Mouse (Mus musculus): ENCODE results near the gene Rasef. TPM values are rescaled to one million over a fixed set of nuclear protein-coding genes. Genes with fewer than 3 reads are reported as not detected.
"Not testable (repeated sequence)": the region's sequence is repeated elsewhere in the genome, so short reads cannot be mapped to it uniquely, and the experiment has no call there.

The Rasef gene
- polyA plus RNA-seq, 1 experiment from 2014 or later: 1.1 TPM

DNA sequence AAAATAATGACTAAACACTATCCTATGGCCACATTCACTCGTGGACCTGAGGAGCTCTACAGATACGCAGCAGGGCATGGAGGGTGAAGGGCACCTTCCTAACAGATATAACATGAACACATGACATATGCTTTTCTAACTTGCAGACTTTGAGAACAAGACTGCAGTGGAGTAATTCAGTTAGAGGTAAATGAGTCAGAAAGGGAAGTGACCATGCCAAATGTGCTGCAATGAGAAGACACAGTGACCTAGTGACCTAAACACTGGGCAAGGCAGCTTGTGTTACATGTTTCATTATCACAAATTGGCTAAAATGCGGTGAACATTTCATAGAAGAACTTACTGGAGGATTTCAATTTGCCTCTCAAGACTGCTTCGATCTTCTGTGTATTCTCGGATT lies 42.6 kb downstream of the Rasef start:
- 90% methylated on average over 5 of the region's 5 CpGs for WGBS
- Histone ChIP-seq H3K9me3 (replicated peaks) (no peaks in the 10 kb centered on the region), H3K4me3 (no peak overlapping the region), H3K27me3 (ENCODE audit: low read depth, poor library complexity, severe bottlenecking) (no peaks in the 10 kb centered on the region), H3K27ac (no peak overlapping the region), H3K36me3 (no peaks in the 10 kb centered on the region), H3K4me1 (no peaks in the 10 kb centered on the region)
- no peak for DNase-seq (ENCODE audit: low spot score)

DNA sequence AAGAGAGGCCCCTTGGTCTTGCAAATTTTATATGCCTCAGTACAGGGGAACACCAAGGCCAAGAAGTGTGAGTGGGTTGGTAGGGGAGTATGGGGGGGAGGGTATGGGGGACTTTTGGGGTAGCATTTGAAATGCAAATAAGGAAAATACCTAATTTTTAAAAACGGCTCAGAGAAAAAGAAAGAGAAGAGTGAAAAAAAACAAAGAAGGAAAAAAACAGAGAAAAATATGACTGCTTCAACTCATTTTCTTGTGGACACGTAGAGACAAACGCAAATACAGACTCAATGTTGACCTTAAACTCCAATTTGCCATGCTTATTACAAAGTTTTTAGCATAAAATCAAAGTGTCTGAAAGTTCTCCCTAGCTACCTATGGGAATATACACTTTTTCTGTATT lies 51.4 kb downstream of the Rasef start:
- Histone ChIP-seq H3K4me3 (no peak overlapping the region), H3K27ac (no peak overlapping the region), H3K27me3 (ENCODE audit: low read depth, poor library complexity, severe bottlenecking) (no peaks in the 10 kb centered on the region), H3K9me3 (replicated peaks) (no peaks in the 10 kb centered on the region), H3K4me1 (no peaks in the 10 kb centered on the region), H3K36me3 (no peaks in the 10 kb centered on the region)
- WGBS: 90% methylated on average over 3 of the region's 3 CpGs
- no peak for DNase-seq (ENCODE audit: low spot score)

DNA sequence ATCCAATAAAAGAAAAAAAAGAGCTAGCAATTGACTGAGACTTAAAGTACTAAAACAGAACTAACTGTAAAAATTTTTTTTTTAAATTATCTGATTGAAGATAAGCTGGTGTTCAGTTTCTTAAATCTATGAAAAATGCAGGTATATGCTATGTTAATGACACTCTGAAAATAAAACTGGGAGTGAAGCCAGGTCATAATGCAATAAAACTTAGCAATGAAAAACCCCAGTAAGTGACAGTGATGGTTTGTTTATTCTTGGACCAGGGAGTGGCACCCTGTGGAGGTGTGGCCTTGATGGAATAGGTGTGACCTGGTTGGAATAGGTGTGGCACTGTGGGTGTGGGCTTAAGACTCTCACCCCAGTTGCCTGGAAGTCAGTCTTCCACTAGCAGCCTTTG lies 71.0 kb downstream of the Rasef start:
- DNase-seq (ENCODE audit: low spot score): no peak
- H3K9me3 ChIP-seq (replicated peaks): no peaks in the 10 kb centered on the region

DNA sequence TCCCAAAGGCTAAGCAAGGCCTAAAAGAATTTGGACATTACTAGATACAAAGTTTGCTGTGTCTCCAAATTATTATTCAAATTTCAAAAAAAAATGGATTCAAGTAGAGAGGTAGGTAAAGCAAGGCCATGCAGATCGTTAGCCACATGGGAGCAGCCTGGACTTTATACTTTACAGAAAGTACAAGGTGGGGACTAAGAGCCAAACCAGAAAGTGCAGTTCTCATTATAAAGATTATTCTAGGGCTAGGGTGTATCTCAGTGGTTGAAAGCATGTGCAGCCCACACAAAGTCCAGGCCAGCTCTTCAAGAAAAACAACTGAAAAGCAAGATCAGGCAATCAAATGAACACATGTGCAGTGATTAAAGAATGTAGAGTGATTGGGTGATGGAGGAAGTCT lies 72.0 kb downstream of the Rasef start:
- WGBS: 94% methylated on average over 1 of the region's 1 CpGs
- no peak for DNase-seq (ENCODE audit: low spot score)
- H3K27me3 ChIP-seq (ENCODE audit: low read depth, poor library complexity, severe bottlenecking): no peaks in the 10 kb centered on the region
- no peaks in the 10 kb centered on the region for H3K9me3 ChIP-seq (replicated peaks)
- no peak overlapping the region for H3K4me3 ChIP-seq
- H3K36me3 ChIP-seq: no peaks in the 10 kb centered on the region
- no peak overlapping the region for H3K27ac ChIP-seq
- H3K4me1 ChIP-seq: no peaks in the 10 kb centered on the region

More for the DNA sequence above, 71.0 kb downstream of the Rasef start:
- no peaks in the 10 kb centered on the region for H3K36me3 ChIP-seq
- H3K27ac ChIP-seq: no peak overlapping the region
- H3K4me1 ChIP-seq: no peaks in the 10 kb centered on the region
- no peak overlapping the region for H3K4me3 ChIP-seq
- H3K27me3 ChIP-seq (ENCODE audit: low read depth, poor library complexity, severe bottlenecking): no peaks in the 10 kb centered on the region

GRCm38 (mm10) chr4:73683216-73683615 lies 107.6 kb downstream of the Rasef start, which contains the start of gene Gm428:
TSS of gene Gm428 (plus strand) at chr4:73683516.
- not testable (repeated sequence) for H3K4me3 ChIP-seq; H3K4me1 ChIP-seq; H3K27ac ChIP-seq; H3K27me3 ChIP-seq (ENCODE audit: low read depth, poor library complexity, severe bottlenecking); H3K9me3 ChIP-seq (replicated peaks); H3K36me3 ChIP-seq; DNase-seq (ENCODE audit: low spot score)
- 92% methylated on average over 1 of the region's 4 CpGs for WGBS

GRCm38 (mm10) chr4:73668054-73668453 lies 122.7 kb downstream of the Rasef start, which contains the start of gene Gm11239:
TSS of gene Gm11239 (plus strand) at chr4:73668354.
- H3K27me3 ChIP-seq (ENCODE audit: low read depth, poor library complexity, severe bottlenecking); H3K36me3 ChIP-seq; DNase-seq (ENCODE audit: low spot score); H3K27ac ChIP-seq; H3K4me1 ChIP-seq; H3K4me3 ChIP-seq; H3K9me3 ChIP-seq (replicated peaks): not testable (repeated sequence)
- no CpG with 5 or more reads among the region's 4 CpGs for WGBS

Other genes with a start within 250 kb of the Rasef start
- gene Gm11238, start 183.1 kb downstream of the Rasef start, polyA plus RNA-seq (2016; fragmentation: Nextera tagmentation; extraction: Ambion mirVana): not detected in 2 replicates
- gene Gm11237, start 168.0 kb downstream of the Rasef start, polyA plus RNA-seq (2016; fragmentation: Nextera tagmentation; extraction: Ambion mirVana): not detected in 2 replicates
- gene Gm11236, start 152.9 kb downstream of the Rasef start, polyA plus RNA-seq (2016; fragmentation: Nextera tagmentation; extraction: Ambion mirVana): not detected in 2 replicates
- not detected in 2 replicates for gene Gm11239, start 122.6 kb downstream of the Rasef start, polyA plus RNA-seq (2016; fragmentation: Nextera tagmentation; extraction: Ambion mirVana)
- not detected in 2 replicates for gene Gm428, start 107.5 kb downstream of the Rasef start, polyA plus RNA-seq (2016; fragmentation: Nextera tagmentation; extraction: Ambion mirVana)
- gene Gm11758, start 85.3 kb upstream of the Rasef start, polyA plus RNA-seq (2016; fragmentation: Nextera tagmentation; extraction: Ambion mirVana): not detected in 2 replicates
- gene Gm11757, start 100.1 kb upstream of the Rasef start, polyA plus RNA-seq (2016; fragmentation: Nextera tagmentation; extraction: Ambion mirVana): not detected in 2 replicates
- gene Gm13871, start 115.0 kb upstream of the Rasef start, polyA plus RNA-seq (2016; fragmentation: Nextera tagmentation; extraction: Ambion mirVana): not detected in 2 replicates
- gene Gm11756, start 129.8 kb upstream of the Rasef start, polyA plus RNA-seq (2016; fragmentation: Nextera tagmentation; extraction: Ambion mirVana): not detected in 2 replicates
- gene 2310002L09Rik, start 159.9 kb upstream of the Rasef start, polyA plus RNA-seq (2016; fragmentation: Nextera tagmentation; extraction: Ambion mirVana): 0.38 TPM in 1 of 2 replicates, not detected in the other
- 0.46 and 0.49 TPM in 2 replicates for gene Frmd3, start 222.4 kb upstream of the Rasef start, polyA plus RNA-seq (2016; fragmentation: Nextera tagmentation; extraction: Ambion mirVana)

Measured in limb, embryonic 10.5 days (tissue).